Mouse (Mus musculus): ENCODE measurements around the gene Scn4a.
A peak's percentile ranks its signal among the peaks of the same experiment; 100 is the strongest.
"Not testable (repeated sequence)": the region's sequence is repeated elsewhere in the genome, so short reads cannot be mapped to it uniquely, and the experiment has no call there.

Scn4a gene

GRCm38 (mm10) chr11:106353188-106353587 lies at the start of gene Scn4a:
Gene Scn4a (minus strand): TSS chr11:106353288.
- DNase-seq, result no peak

DNA sequence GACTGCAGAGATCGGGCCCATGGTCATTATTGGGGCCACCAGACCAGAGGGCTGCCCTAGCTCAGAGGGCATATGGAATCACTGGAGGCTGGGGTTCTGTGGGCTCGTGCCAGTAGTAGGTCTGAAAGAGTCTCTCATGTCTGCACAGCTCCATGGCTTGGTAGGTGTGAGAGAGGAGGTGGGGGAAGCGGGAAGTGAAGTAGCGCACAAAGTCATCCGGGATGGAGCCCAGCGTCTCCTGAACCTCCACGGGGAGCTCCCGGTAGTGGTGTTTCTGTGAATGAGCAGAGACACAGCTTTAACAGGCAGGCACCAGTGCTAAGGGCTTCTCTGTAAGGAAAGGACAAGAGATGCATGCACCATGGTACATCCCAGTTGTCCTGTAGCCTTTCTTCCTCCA lies 45.4 kb upstream of the Scn4a start:
- DNase-seq, result no peak

DNA sequence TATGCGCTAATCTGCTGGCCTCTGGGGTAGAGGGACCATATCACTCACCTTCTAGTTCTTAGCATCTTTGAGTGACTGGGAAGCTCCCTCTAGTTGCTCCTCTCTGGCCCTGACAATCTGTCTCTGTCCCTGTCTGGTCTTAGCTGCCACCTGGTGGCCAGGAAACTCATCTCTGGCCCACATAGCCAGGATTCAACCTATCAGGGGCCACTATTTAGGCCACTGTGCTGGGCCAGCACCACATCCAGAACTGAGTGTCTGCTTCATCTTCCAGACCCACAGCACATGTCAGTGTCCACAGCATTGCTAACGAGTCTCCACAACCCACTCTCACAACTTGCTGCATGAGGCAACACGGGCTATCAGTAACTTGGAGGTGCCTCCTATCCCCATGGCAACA lies 44.6 kb upstream of the Scn4a start:
- no peak for DNase-seq

- DNase-seq, result not testable (repeated sequence)
Measured at GRCm38 (mm10) chr11:106394055-106394454, 41.0 kb upstream of the Scn4a start.

DNA sequence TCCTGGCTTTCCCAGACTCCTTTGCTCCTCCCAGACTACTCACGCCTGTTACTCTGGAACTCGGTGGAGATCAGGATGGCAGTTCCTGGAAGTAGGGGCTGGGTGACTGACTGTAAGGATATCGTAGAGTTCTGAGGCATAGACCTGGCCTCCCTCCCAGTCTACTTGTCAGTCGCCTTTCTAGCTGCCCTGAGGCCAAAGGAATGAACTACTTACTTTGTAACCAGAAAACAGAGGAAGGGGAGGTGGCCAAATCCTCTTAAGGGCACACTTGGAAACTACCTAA lies 40.2 kb upstream of the Scn4a start:
- no peak for DNase-seq

DNA sequence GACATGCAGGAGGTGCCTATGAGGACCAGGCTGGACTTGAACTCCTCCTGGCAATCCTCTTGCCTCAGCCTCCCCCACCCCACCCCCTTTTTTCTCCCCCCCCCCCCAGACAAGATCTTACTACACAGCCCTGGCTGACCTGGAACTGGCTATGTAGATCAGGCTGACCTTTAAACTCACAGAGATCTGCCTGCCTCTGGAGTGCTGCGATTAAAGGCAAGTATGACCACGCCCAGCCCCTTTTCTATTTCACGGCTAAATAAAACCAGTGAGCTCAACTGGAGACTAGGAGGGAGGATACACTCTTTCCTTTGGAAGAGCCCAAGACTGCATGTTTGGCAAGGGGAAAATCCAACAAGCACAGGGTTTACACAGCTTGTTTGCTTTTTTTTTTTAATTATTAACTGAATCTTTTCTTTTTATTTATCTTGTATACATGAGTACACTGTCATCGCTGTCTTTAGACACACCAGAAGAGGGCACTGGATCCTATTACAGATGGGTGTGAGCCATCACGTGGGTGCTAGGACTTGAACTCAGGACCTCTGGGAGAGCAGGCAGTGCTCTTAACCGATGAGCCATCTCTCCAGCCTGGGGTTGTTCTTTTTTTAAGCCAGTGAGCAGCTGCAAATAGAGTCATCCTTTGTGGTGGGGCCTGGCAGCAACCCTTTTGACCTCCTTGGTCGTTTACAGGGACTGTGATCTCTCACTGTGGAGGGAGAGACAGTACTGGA lies 39.7 kb upstream of the Scn4a start:
- no peak for DNase-seq

GRCm38 (mm10) chr11:106391546-106392188 lies 38.6 kb upstream of the Scn4a start:
- DNase-seq, result peak in 1 of 2 experiments; percentile 56

DNA sequence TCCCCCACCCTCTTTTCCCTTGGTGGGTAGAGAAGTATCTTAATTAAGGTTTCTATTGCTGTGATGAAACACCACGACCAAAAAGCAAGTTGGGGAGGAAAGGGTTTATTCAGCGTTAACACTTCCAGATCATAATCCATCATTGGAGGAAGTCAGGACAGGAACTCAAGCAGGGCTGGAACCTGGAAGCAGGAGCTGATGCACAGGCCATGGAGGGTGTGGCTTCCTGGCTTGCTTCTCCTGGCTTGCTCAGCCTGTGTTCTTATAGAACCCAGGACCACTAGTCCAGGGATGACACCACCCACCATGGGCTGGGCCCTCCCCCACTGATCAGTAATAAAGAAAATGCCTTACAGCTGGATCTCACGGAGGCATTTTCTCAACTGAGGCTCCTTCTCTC lies 37.7 kb upstream of the Scn4a start:
- no peak for DNase-seq

DNA sequence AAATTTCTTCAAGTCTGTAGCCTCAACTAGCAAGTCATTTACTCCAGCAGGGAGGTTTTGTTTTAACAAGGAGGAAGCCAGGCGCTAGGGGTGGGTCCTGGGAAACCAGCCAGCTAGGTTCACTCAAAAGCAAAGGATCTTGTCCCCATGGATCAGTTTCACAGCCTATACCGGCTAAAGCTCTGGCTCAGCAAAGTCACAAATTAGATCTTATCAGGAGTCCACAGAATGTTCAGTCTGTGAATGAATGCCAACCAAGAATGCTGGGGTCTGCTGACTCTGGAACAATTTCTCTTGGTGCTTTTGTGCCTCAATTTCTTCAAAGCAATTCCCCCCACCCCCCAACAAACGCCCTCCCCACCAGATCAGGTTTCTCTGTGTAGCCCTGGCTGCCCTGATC lies 36.5 kb upstream of the Scn4a start:
- no peak for DNase-seq

- peak; percentile 52 to 76 for DNase-seq
Measured at GRCm38 (mm10) chr11:106387791-106388216, 34.7 kb upstream of the Scn4a start, which contains the start of gene Icam2. Gene Icam2 (minus strand): TSS chr11:106388075.

DNA sequence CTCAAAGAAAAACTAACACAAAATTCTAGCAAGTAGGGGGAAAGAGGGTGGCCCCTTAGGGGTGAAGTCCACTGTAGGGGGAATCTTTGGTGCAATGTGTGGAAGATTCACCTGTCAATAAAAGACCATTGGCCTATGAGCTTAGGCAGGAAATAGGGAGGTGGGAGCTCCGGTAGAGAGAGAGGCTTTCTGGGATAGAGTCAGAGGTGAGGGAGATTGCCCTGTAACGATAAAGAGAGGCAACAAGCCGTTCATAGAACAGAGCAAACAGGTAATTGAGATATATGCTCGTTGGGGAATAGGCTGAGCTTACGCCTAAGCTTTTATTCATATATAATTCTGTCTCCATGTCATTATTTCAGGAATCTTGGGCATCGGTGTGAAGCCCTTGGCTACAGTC lies 33.9 kb upstream of the Scn4a start:
- DNase-seq, result peak in 1 of 2 experiments; percentile 36

- DNase-seq, result no peak
Measured at GRCm38 (mm10) chr11:106386409-106386808, 33.3 kb upstream of the Scn4a start.

DNA sequence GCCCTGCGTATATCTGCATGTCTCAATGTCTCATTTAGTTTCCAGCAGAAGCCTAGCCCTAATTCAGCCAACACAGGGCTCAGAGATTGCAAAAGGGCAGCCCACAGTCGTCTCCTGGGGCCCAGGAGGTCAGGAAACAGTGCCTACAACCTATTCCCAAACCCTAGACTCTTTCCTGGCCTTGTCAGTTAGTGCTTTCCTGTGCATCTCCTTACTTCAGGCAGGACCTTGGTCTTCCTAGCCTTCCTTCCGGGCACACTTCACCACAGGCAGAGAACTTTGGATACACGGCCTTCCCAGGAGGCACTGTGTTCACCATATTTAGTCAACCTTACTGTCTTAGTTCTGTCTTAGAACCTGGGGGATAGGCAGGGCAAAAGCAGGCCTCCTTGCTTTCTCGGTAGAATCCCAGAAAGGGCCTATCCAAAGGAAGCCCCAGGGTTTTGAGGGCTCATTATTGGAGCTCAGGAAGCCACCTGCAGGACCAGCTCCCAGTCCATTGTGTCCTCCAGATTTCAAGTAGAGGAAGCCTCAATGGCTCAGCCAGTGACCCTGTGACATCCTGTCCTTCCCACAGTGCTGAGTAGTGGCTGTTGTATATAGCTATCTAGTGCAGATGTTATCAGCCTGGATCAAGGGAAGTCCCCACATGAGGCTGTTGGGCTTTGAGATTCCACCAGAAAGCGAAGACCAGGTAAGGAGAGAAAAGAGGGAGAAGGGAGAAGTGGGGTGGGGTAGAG lies 30.1 kb upstream of the Scn4a start:
- DNase-seq, result no peak

GRCm38 (mm10) chr11:106382424-106382823 lies 29.3 kb upstream of the Scn4a start:
- no peak for DNase-seq

DNA sequence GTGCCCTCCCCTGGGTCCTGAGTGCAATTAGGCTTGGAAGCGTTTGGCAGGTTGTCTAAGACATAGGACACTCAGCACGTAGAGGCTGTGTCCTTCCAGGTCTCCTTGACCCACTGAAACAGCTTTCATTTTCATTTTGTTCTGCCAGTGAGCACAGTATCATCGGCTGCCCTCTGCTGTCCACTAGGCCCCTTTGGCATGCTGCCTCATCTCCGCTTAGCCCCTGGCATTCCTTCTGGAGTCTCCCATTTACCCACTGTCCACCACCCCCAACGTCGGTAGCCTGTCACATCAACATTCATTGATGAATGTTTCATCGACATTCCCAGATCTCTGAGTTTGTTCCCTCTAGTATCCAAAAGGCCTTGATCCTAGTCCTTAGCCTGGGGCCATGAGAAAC lies 28.8 kb upstream of the Scn4a start:
- DNase-seq, result no peak

GRCm38 (mm10) chr11:106381011-106381410 lies 27.9 kb upstream of the Scn4a start:
- DNase-seq, result no peak

- DNase-seq, result no peak
Measured at GRCm38 (mm10) chr11:106374979-106375378, 21.9 kb upstream of the Scn4a start.

- peak; percentile 63 to 82 for DNase-seq
Measured at GRCm38 (mm10) chr11:106374559-106374958, 21.5 kb upstream of the Scn4a start.

DNA sequence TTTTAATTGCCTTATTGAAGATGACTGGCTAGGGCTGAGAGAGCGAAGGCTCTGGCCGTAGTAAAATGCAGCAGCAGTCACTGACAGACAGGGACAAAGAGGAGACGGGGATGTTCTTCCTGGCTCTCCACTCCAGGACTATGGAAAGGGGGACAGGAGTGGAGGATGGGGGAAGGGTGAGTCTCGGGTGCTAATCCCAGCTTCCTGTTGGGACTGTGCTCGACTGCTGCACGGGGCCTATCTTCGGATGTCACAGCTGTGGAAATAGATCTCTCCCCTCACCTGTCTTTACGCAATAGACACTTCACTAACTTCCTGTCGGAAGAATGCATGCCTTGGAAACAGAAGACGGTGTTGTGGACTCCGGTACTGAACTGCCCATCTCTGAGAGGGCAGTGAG lies 20.9 kb upstream of the Scn4a start:
- DNase-seq, result no peak

DNA sequence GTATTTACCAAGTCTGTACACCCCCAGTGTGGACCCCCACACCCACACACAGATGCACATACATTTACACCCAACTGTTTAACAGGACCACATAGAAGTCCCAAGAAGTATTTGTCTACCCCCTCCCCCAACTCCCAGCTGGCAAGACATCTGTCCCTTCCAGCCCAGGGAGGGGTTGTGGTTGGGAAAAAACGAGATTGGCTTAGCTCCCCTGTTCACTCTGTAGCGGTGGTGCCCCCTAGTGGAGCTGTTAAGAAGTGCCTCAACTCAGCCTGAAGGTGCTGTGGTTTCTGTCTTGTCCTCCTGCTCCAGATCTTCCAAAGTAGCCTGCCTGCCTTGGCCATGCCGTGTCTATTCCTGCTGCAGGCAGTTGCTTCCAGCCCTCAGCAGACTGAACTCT lies 13.2 kb upstream of the Scn4a start:
- peak; percentile 48 to 63 for DNase-seq

DNA sequence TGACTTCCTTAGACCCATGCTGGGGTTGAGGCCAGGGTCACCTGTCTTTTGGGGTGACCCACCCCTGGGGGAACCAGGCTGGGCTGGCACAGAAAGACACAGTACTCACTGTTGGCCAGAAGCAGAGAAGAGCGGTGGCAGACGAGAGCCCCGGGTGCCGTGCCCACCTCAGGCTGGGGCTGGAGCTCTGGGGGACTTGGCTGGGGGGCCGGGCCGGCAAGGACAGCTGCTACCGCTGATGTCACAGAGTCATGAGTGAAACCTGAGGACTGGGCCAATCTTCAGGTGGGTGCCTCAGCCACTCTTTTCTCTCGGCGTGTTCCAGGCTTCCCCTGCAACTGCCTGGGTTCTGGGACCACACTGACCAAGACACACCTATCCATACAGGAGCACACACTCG lies 12.3 kb upstream of the Scn4a start, which contains the start of gene Prr29:
Prr29 (plus strand) TSS at position 107 of the 400 bp plus-strand sequence.
- DNase-seq, result no peak

- no peak for DNase-seq
Measured at GRCm38 (mm10) chr11:106364712-106365111, 11.6 kb upstream of the Scn4a start.

DNA sequence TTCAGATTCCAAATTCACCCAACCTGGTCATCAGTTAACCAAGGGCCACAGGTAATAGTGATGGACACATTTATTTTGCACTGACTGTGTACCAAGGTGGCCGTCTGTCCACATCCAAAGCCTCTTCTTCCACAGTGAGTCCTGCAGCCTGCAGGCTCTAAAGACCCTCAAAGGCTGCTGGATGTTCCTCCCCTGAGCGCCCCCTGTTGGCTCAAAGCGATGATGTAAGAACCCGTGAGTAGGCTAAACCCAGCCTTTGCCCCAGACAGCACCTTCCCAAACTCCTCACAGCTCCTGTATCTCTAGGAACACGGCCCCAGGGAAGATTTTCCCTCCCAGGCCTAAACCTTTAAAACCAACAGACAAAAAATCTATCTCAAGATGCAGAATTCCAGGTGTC lies 6.3 kb upstream of the Scn4a start:
- no peak for DNase-seq
